Mouse (Mus musculus) spleen, postnatal 36 days (tissue): ENCODE results near the gene Nos1ap.
A peak's percentile ranks its signal among the peaks of the same experiment; 100 is the strongest.

Source experiments
- DNase-seq, 2 experiments: peaks; one replicate each; pipeline ENCODE4 v3.0.0; 2022; ENCODE audit warnings: low spot score in 2 of 2, mixed read lengths in 1 of 2

Gene Nos1ap

GRCm38 (mm10) chr1:170589219-170590040, at the start of gene Nos1ap:
TSS of gene Nos1ap (minus strand) at chr1:170589861.
- DNase-seq, result peak; percentile 60 to 65

GRCm38 (mm10) chr1:170638941-170639340, 49.3 kb upstream of the Nos1ap start:
- no peak for DNase-seq

GRCm38 (mm10) chr1:170632856-170633255, 43.2 kb upstream of the Nos1ap start:
- DNase-seq, result no peak

- DNase-seq, result peak; percentile 68 to 72
These were observed 42.7 kb upstream of the Nos1ap start for GRCm38 (mm10) chr1:170632385-170632784.

GRCm38 (mm10) chr1:170631571-170631970, 41.9 kb upstream of the Nos1ap start:
- DNase-seq, result no peak

- peak in 1 of 2 experiments; percentile 30 for DNase-seq
These were observed 40.8 kb upstream of the Nos1ap start for GRCm38 (mm10) chr1:170630489-170630888.

GRCm38 (mm10) chr1:170623432-170623831, 33.8 kb upstream of the Nos1ap start:
- no peak for DNase-seq

- DNase-seq, result peak; percentile 44 to 73
These were observed 33.3 kb upstream of the Nos1ap start for GRCm38 (mm10) chr1:170622934-170623333.

- no peak for DNase-seq
These were observed 30.2 kb upstream of the Nos1ap start for GRCm38 (mm10) chr1:170619686-170620374.

GRCm38 (mm10) chr1:170612968-170613872, 23.6 kb upstream of the Nos1ap start:
- DNase-seq, result peak in 1 of 2 experiments; percentile 24

GRCm38 (mm10) chr1:170611631-170612030, 22.0 kb upstream of the Nos1ap start:
- DNase-seq, result no peak

GRCm38 (mm10) chr1:170610695-170611094, 21.0 kb upstream of the Nos1ap start:
- no peak for DNase-seq

GRCm38 (mm10) chr1:170610289-170610688, 20.6 kb upstream of the Nos1ap start:
- DNase-seq, result peak; percentile 39 to 67

GRCm38 (mm10) chr1:170609872-170610271, 20.2 kb upstream of the Nos1ap start:
- DNase-seq, result no peak

- no peak for DNase-seq
These were observed 18.9 kb upstream of the Nos1ap start for GRCm38 (mm10) chr1:170608461-170609071.

GRCm38 (mm10) chr1:170607231-170607917, 17.7 kb upstream of the Nos1ap start:
- DNase-seq, result no peak

GRCm38 (mm10) chr1:170605228-170606001, 15.8 kb upstream of the Nos1ap start:
- DNase-seq, result no peak

GRCm38 (mm10) chr1:170594575-170594974, 4.9 kb upstream of the Nos1ap start:
- DNase-seq, result no peak

- no peak for DNase-seq
These were observed 870 bp upstream of the Nos1ap start for GRCm38 (mm10) chr1:170590531-170590930.

GRCm38 (mm10) chr1:170590041-170590360, 340 bp upstream of the Nos1ap start:
- DNase-seq, result no peak
